Mouse (Mus musculus) MEL (cell line): Measurements from ENCODE around the gene Pdzd3. TPM values are rescaled to one million over a fixed set of nuclear protein-coding genes. Genes with fewer than 3 reads are reported as not detected.

Experiments
- DNase-seq: peaks from one replicate; pipeline ENCODE4 v3.0.0; 2011; ENCODE audit warnings: low read depth, low spot score
- H3K27ac ChIP-seq: 2 replicates; pipeline ENCODE4 v1.5.1; 2012; ENCODE audit warnings: low read depth, mild to moderate bottlenecking, control low read depth, low read length, moderate library complexity; ENCODE audit not compliant: control insufficient read depth
- H3K27me3 ChIP-seq, 2 experiments: fragments of 150-350 bp in 1 of 2; sonication (generic) in 1 of 2; 2 replicates each; pipeline ENCODE4 v1.6.1; 2012; ENCODE audit warnings: low read length in 2 of 2, mild to moderate bottlenecking in 2 of 2, improper control_type of control experiment in 1 of 2, moderate library complexity in 1 of 2; ENCODE audit not compliant: insufficient read depth in 2 of 2, control insufficient read depth in 1 of 2
- H3K36me3 ChIP-seq, 2 experiments: 2 replicates each; pipeline ENCODE4 v1.6.1; 2012 to 2014; ENCODE audit warnings: low read length in 2 of 2, improper control_type of control experiment in 1 of 2, inconsistent platforms in 1 of 2, mild to moderate bottlenecking in 1 of 2; ENCODE audit not compliant: insufficient read depth in 2 of 2, control insufficient read depth in 1 of 2
- H3K4me1 ChIP-seq, 2 experiments: fragments of 150-350 bp in 1 of 2; sonication (generic) in 1 of 2; 2 replicates each; pipeline ENCODE4 v1.6.1; 2012; ENCODE audit warnings: low read length in 2 of 2, improper control_type of control experiment in 1 of 2, mild to moderate bottlenecking in 1 of 2; ENCODE audit not compliant: insufficient read depth in 2 of 2, control insufficient read depth in 1 of 2
- H3K4me3 ChIP-seq, 2 experiments: fragments of 150-350 bp in 1 of 2; sonication (generic) in 1 of 2; 2 replicates each; pipeline ENCODE4 v1.5.1; 2012; ENCODE audit warnings: low read depth in 2 of 2, low read length in 2 of 2, mild to moderate bottlenecking in 2 of 2, moderate library complexity in 2 of 2, control low read depth in 1 of 2, improper control_type of control experiment in 1 of 2; ENCODE audit not compliant: control insufficient read depth in 1 of 2, insufficient read depth in 1 of 2
- H3K79me2 ChIP-seq: 2 replicates; pipeline ENCODE4 v1.6.1; 2012; ENCODE audit warnings: mild to moderate bottlenecking, low read length, moderate library complexity; ENCODE audit not compliant: control insufficient read depth, poor library complexity, insufficient read depth
- H3K9ac ChIP-seq: 2 replicates; pipeline ENCODE4 v1.6.1; 2012; ENCODE audit warnings: low read depth, mild to moderate bottlenecking, control low read depth, low read length, moderate library complexity; ENCODE audit not compliant: control insufficient read depth, poor library complexity, severe bottlenecking
- H3K9me3 ChIP-seq: fragments of 150-350 bp; sonication (generic); replicated peaks from 2 replicates; pipeline ENCODE4 v1.6.1; 2012; ENCODE audit warnings: mild to moderate bottlenecking, low read length, improper control_type of control experiment, moderate library complexity; ENCODE audit not compliant: insufficient read depth
- BHLHE40 ChIP-seq: IDR thresholded peaks from 2 replicates; pipeline ENCODE4 v1.6.1; 2012; ENCODE audit warnings: low read depth, mild to moderate bottlenecking, inconsistent platforms, low read length, improper control_type of control experiment, borderline replicate concordance
- CHD1 ChIP-seq: IDR thresholded peaks from 2 replicates; pipeline ENCODE4 v1.6.1; 2012; ENCODE audit warnings: low read depth, mild to moderate bottlenecking, inconsistent platforms, low read length, improper control_type of control experiment
- ELF1 ChIP-seq: IDR thresholded peaks from 2 replicates; pipeline ENCODE4 v1.6.1; 2014; ENCODE audit warnings: low read depth, mild to moderate bottlenecking, inconsistent platforms, low read length, improper control_type of control experiment, moderate library complexity
- EP300 ChIP-seq, 2 experiments: IDR thresholded peaks; 2 replicates each; pipeline ENCODE4 v1.6.1; 2011; ENCODE audit warnings: improper control_type of control experiment in 2 of 2, low read length in 2 of 2, low read depth in 1 of 2, mild to moderate bottlenecking in 1 of 2
- ETS1 ChIP-seq: IDR thresholded peaks from 2 replicates; pipeline ENCODE4 v1.6.1; 2012; ENCODE audit warnings: low read depth, mild to moderate bottlenecking, inconsistent platforms, low read length, improper control_type of control experiment, moderate library complexity
- GABPA ChIP-seq: IDR thresholded peaks from 2 replicates; pipeline ENCODE4 v1.6.1; 2012; ENCODE audit warnings: low read depth, mild to moderate bottlenecking, inconsistent platforms, low read length, improper control_type of control experiment, moderate library complexity
- KAT2A ChIP-seq: conservative IDR thresholded peaks from 2 replicates; pipeline ENCODE4 v1.6.1; 2012; ENCODE audit warnings: low read depth, low read length, improper control_type of control experiment, inconsistent platforms
- MAZ ChIP-seq: IDR thresholded peaks from 2 replicates; pipeline ENCODE4 v1.6.1; 2012; ENCODE audit warnings: low read depth, mild to moderate bottlenecking, inconsistent platforms, low read length, improper control_type of control experiment
- MEF2A ChIP-seq: IDR thresholded peaks from 2 replicates; pipeline ENCODE4 v1.6.1; 2014; ENCODE audit warnings: low read depth, mild to moderate bottlenecking, inconsistent platforms, low read length, improper control_type of control experiment; ENCODE audit not compliant: poor library complexity, insufficient replicate concordance, severe bottlenecking; ENCODE audit errors: extremely low read depth
- MYB ChIP-seq: IDR thresholded peaks from 2 replicates; pipeline ENCODE4 v1.6.1; 2011; ENCODE audit warnings: mild to moderate bottlenecking, low read depth, low read length, improper control_type of control experiment
- MYC ChIP-seq: IDR thresholded peaks from 2 replicates; pipeline ENCODE4 v1.6.1; 2011; ENCODE audit warnings: low read depth, mild to moderate bottlenecking, low read length, improper control_type of control experiment, moderate library complexity
- NRF1 ChIP-seq: IDR thresholded peaks from 2 replicates; pipeline ENCODE4 v1.6.1; 2014; ENCODE audit warnings: low read depth, mild to moderate bottlenecking, inconsistent platforms, low read length, improper control_type of control experiment, moderate library complexity; ENCODE audit not compliant: poor library complexity, insufficient read depth, severe bottlenecking
- POLR2A ChIP-seq, 2 experiments: IDR thresholded peaks; 2 replicates each; pipeline ENCODE4 v1.6.1; 2011 to 2012; ENCODE audit warnings: low read length in 2 of 2, mild to moderate bottlenecking in 2 of 2, control low read depth in 1 of 2, improper control_type of control experiment in 1 of 2, low read depth in 1 of 2, moderate library complexity in 1 of 2; ENCODE audit not compliant: control insufficient read depth in 1 of 2, insufficient read depth in 1 of 2, poor library complexity in 1 of 2
- POLR2AphosphoS2 ChIP-seq: IDR thresholded peaks from 2 replicates; pipeline ENCODE4 v1.6.1; 2011; ENCODE audit warnings: low read length, improper control_type of control experiment
- RAD21 ChIP-seq: IDR thresholded peaks from 2 replicates; pipeline ENCODE4 v1.6.1; 2011; ENCODE audit warnings: mild to moderate bottlenecking, low read depth, low read length, improper control_type of control experiment
- RCOR1 ChIP-seq: IDR thresholded peaks from 2 replicates; pipeline ENCODE4 v1.6.1; 2012; ENCODE audit warnings: low read depth, mild to moderate bottlenecking, inconsistent platforms, low read length, improper control_type of control experiment
- SMC3 ChIP-seq: IDR thresholded peaks from 2 replicates; pipeline ENCODE4 v1.6.1; 2011; ENCODE audit warnings: low read depth, low read length, improper control_type of control experiment
- TAL1 ChIP-seq: IDR thresholded peaks from 2 replicates; pipeline ENCODE4 v1.6.1; 2012; ENCODE audit warnings: mild to moderate bottlenecking, inconsistent platforms, low read length, moderate library complexity, mixed read lengths
- TBP ChIP-seq: IDR thresholded peaks from 2 replicates; pipeline ENCODE4 v1.8.0; 2011; ENCODE audit warnings: low read depth, low read length, improper control_type of control experiment
- TCF12 ChIP-seq: IDR thresholded peaks from 2 replicates; pipeline ENCODE4 v1.6.1; 2014; ENCODE audit warnings: low read depth, mild to moderate bottlenecking, inconsistent platforms, low read length, improper control_type of control experiment, moderate library complexity
- UBTF ChIP-seq: IDR thresholded peaks from 2 replicates; pipeline ENCODE4 v1.6.1; 2012; ENCODE audit warnings: low read depth, mild to moderate bottlenecking, inconsistent platforms, low read length, improper control_type of control experiment, moderate library complexity, borderline replicate concordance; ENCODE audit not compliant: insufficient read depth
- USF2 ChIP-seq, 2 experiments: IDR thresholded peaks; 2 replicates each; pipeline ENCODE4 v1.6.1; 2011 to 2012; ENCODE audit warnings: improper control_type of control experiment in 2 of 2, low read length in 2 of 2, borderline replicate concordance in 1 of 2, inconsistent platforms in 1 of 2, low read depth in 1 of 2, mild to moderate bottlenecking in 1 of 2; ENCODE audit not compliant: insufficient read depth in 1 of 2
- ZC3H11A ChIP-seq: IDR thresholded peaks from 2 replicates; pipeline ENCODE4 v1.6.1; 2012; ENCODE audit warnings: low read depth, mild to moderate bottlenecking, inconsistent platforms, low read length, improper control_type of control experiment
- ZMIZ1 ChIP-seq: IDR thresholded peaks from 2 replicates; pipeline ENCODE4 v1.6.1; 2012; ENCODE audit warnings: low read depth, mild to moderate bottlenecking, inconsistent platforms, low read length, improper control_type of control experiment, moderate library complexity
- ZNF384 ChIP-seq: IDR thresholded peaks from 2 replicates; pipeline ENCODE4 v1.6.1; 2012; ENCODE audit warnings: low read depth, mild to moderate bottlenecking, inconsistent platforms, low read length, improper control_type of control experiment
- polyA plus RNA-seq, 2 experiments: library from polyadenylated mRNA; stranded (reverse) in 1 of 2; unstranded in 1 of 2; fragments of >175 nt in 1 of 2; fragments of >200 nt in 1 of 2; gene quantifications; 2 replicates each; pipeline versions ENCODE4 v1.2.1 to v1.2.4; 2012; ENCODE audit warnings: low replicate concordance in 2 of 2, low read depth in 1 of 2; ENCODE audit not compliant: insufficient read length in 2 of 2, insufficient read depth in 1 of 2, missing spikeins in 1 of 2
- total RNA-seq: library from RNA; depleted of rRNA; stranded (reverse); fragments of 300-350 nt; gene quantifications from 2 replicates; pipeline ENCODE4 v1.2.3, GENCODE M21; 2012

Pdzd3 gene
- total and polyA plus RNA-seq, 3 experiments = 0.06 TPM; not detected in 2

DNA sequence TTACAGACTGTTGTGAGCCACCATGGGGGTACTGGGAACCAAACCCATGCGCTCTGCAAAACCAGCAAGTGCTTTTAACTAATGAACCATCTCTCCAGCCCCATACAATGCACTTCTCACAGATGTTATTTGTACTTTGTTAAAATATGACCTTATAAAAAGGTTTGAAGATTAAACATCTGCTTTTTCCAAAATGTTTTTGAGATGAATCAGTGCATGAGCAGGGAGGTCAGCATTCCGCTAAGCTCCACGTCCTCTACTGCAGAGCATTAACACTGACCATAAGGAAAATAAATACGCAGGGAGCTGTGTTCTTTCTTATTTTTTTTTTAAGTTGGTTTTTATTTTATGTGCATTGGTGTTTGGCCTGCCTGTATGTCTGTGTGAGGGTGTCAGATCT is 38.9 kb downstream of the Pdzd3 start:
- TF ChIP-seq RCOR1 (no peak), MEF2A (no peak), MYC (no peak), ETS1 (no peak), KAT2A (no peak), USF2 (IDR thresholded peaks at IDR 0.05; ENCODE audit: borderline replicate concordance in 1 of 2, insufficient read depth in 1 of 2, low read depth in 1 of 2, low read length in 2 of 2) (no peak), UBTF (no peak), EP300 (IDR thresholded peaks at IDR 0.05; ENCODE audit: low read depth in 1 of 2, low read length in 2 of 2) (no peak), SMC3 (no peak), ZC3H11A (no peak), ELF1 (no peak), MYB (no peak), POLR2AphosphoS2 (no peak), TBP (no peak)
- Histone ChIP-seq H3K36me3 (peaks cover 2 to 6% of the 10 kb centered on the region in 2 experiments; a peak in 2 of 4 replicates), H3K27me3 (no peaks in the 10 kb centered on the region), H3K9me3 (no peaks in the 10 kb centered on the region), H3K4me1 (peaks cover under 1 to 1% of the 10 kb centered on the region in 2 experiments; a peak in 1 of 4 replicates), H3K79me2 (peaks cover 19% of the 10 kb centered on the region), H3K27ac (no peak overlapping the region), H3K9ac (no peak overlapping the region), H3K4me3 (no peak overlapping the region)
- no peak for DNase-seq

DNA sequence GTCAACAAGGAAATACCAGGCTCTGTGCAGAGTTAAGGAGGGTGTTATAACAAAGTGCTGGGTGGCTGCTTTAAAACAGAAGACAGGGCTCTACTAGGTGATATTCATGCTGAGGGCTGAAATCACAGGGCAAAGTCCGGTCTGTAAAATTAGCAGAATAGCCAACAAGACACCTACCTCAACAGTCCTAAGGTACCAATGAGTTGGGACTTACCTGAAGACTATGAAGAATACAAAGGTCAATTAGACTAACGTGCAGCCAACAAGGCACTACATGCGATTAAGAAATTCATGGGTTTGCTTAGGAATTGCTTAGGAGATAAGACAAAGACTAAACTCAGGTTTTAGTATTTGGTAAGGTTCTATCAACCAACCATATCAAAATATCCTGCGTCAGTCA is 41.9 kb downstream of the Pdzd3 start:
- Histone ChIP-seq H3K9me3 (no peaks in the 10 kb centered on the region), H3K4me3 (no peak overlapping the region), H3K27me3 (no peaks in the 10 kb centered on the region), H3K9ac (no peak overlapping the region), H3K27ac (no peak overlapping the region)
- TF ChIP-seq RAD21 (no peak), TAL1 (no peak), ZMIZ1 (no peak), GABPA (no peak), MEF2A (no peak), RCOR1 (no peak), POLR2A (IDR thresholded peaks at IDR 0.05; ENCODE audit: control insufficient read depth in 1 of 2, insufficient read depth in 1 of 2, low read depth in 1 of 2, low read length in 2 of 2, poor library complexity in 1 of 2) (no peak), UBTF (no peak), MYC (no peak), MAZ (no peak), CHD1 (no peak), ZC3H11A (no peak), ETS1 (no peak), TCF12 (no peak), ZNF384 (no peak), BHLHE40 (no peak), MYB (no peak), NRF1 (no peak), EP300 (IDR thresholded peaks at IDR 0.05; ENCODE audit: low read depth in 1 of 2, low read length in 2 of 2) (no peak)
- TF ChIP-seq, all 39 proteins: peak for 0
- peaks cover 5 to 7% of the 10 kb centered on the region in 2 experiments; a peak in 2 of 4 replicates for H3K4me1 ChIP-seq
- H3K79me2 ChIP-seq = peaks cover 26% of the 10 kb centered on the region
- H3K36me3 ChIP-seq = peaks cover 4 to 6% of the 10 kb centered on the region in 2 experiments; a peak in 3 of 4 replicates
- DNase-seq = no peak
